Mouse (Mus musculus): ENCODE measurements around the gene Skint10. TPM values are rescaled to one million over a fixed set of nuclear protein-coding genes. Genes with fewer than 3 reads are reported as not detected.

Gene Skint10
- polyA plus RNA-seq (2014; fragmentation: Illumina TruSeq; extraction: RNeasy Lipid Tissue Mini Kit (QIAGEN cat#74804)): not detected

GRCm38 (mm10) chr4:112774766-112775165 lies at the start of gene Skint10:
Skint10 (minus strand) TSS chr4:112774866.

Other genes with a start within 250 kb of the Skint10 start
- gene Skint2, start 217.7 kb downstream of the Skint10 start, polyA plus RNA-seq (2014; fragmentation: Illumina TruSeq; extraction: RNeasy Lipid Tissue Mini Kit (QIAGEN cat#74804)): not detected